Mouse (Mus musculus): ENCODE data around the gene Cyb5r3. TPM values are rescaled to one million over a fixed set of nuclear protein-coding genes. Genes with fewer than 3 reads are reported as not detected.

The Cyb5r3 gene
- polyA plus RNA-seq, 1 experiment from 2014 or later, result 127 TPM

- Histone ChIP-seq H3K4me1 (peaks cover 23% of the 10 kb centered on the region), H3K36me3 (peaks cover 62% of the 10 kb centered on the region), H3K9ac (no peak overlapping the region), H3K9me3 (no peaks in the 10 kb centered on the region), H3K4me3 (no peak overlapping the region), H3K27ac (replicated peaks) (no peak overlapping the region), H3K27me3 (replicated peaks) (no peaks in the 10 kb centered on the region), H3K4me2 (no peak overlapping the region)
- ATAC-seq (ENCODE audit: extremely low read depth, insufficient number of reproducible peaks, low FRiP score, low TSS enrichment), result no peak
- 79% methylated on average over 6 of the region's 6 CpGs for WGBS
These were observed 57.3 kb downstream of the Cyb5r3 start for GRCm38 (mm10) chr15:83115071-83115470.

GRCm38 (mm10) chr15:83114106-83114505 is 58.3 kb downstream of the Cyb5r3 start:
- Histone ChIP-seq H3K4me1 (peaks cover 23% of the 10 kb centered on the region), H3K36me3 (peaks cover 57% of the 10 kb centered on the region), H3K27ac (replicated peaks) (no peak overlapping the region), H3K4me3 (no peak overlapping the region), H3K9ac (no peak overlapping the region), H3K9me3 (no peaks in the 10 kb centered on the region), H3K4me2 (no peak overlapping the region), H3K27me3 (replicated peaks) (no peaks in the 10 kb centered on the region)
- 85% methylated on average over 9 of the region's 9 CpGs for WGBS
- no peak for ATAC-seq (ENCODE audit: extremely low read depth, insufficient number of reproducible peaks, low FRiP score, low TSS enrichment)

GRCm38 (mm10) chr15:83112898-83113297 is 59.5 kb downstream of the Cyb5r3 start:
- H3K4me2 ChIP-seq, result peak overlapping the region; percentile 24; the same call in 1 of the 2 replicates
- no peak overlapping the region for H3K4me3 ChIP-seq
- H3K27me3 ChIP-seq (replicated peaks), result no peaks in the 10 kb centered on the region
- peaks cover 48% of the 10 kb centered on the region for H3K36me3 ChIP-seq
- 17% methylated on average over 8 of the region's 11 CpGs for WGBS
- no peak for ATAC-seq (ENCODE audit: extremely low read depth, insufficient number of reproducible peaks, low FRiP score, low TSS enrichment)
- peaks cover 20% of the 10 kb centered on the region for H3K4me1 ChIP-seq
- no peak overlapping the region for H3K27ac ChIP-seq (replicated peaks)
- no peaks in the 10 kb centered on the region for H3K9me3 ChIP-seq
- H3K9ac ChIP-seq, result peak overlapping the region; percentile 67

GRCm38 (mm10) chr15:83111874-83112273 is 60.5 kb downstream of the Cyb5r3 start:
- H3K27ac ChIP-seq (replicated peaks), result no peak overlapping the region
- H3K36me3 ChIP-seq, result peaks cover 45% of the 10 kb centered on the region
- no peaks in the 10 kb centered on the region for H3K9me3 ChIP-seq
- H3K4me2 ChIP-seq, result no peak overlapping the region
- WGBS, result 74% methylated on average over 7 of the region's 7 CpGs
- H3K9ac ChIP-seq, result 0 out of 2 replicates have a peak overlapping the region, but pooled peaks have one; percentile 5
- ATAC-seq (ENCODE audit: extremely low read depth, insufficient number of reproducible peaks, low FRiP score, low TSS enrichment), result no peak
- no peak overlapping the region for H3K4me3 ChIP-seq
- peaks cover 20% of the 10 kb centered on the region for H3K4me1 ChIP-seq
- no peaks in the 10 kb centered on the region for H3K27me3 ChIP-seq (replicated peaks)

GRCm38 (mm10) chr15:83111290-83111689 is 61.1 kb downstream of the Cyb5r3 start:
- Histone ChIP-seq H3K27me3 (replicated peaks) (no peaks in the 10 kb centered on the region), H3K9ac (no peak overlapping the region), H3K4me3 (no peak overlapping the region), H3K9me3 (no peaks in the 10 kb centered on the region), H3K27ac (replicated peaks) (no peak overlapping the region), H3K4me2 (no peak overlapping the region), H3K4me1 (peaks cover 20% of the 10 kb centered on the region), H3K36me3 (peaks cover 41% of the 10 kb centered on the region)
- 52% methylated on average over 6 of the region's 6 CpGs for WGBS
- ATAC-seq (ENCODE audit: extremely low read depth, insufficient number of reproducible peaks, low FRiP score, low TSS enrichment), result no peak

- Histone ChIP-seq H3K4me2 (no peak overlapping the region), H3K4me1 (peaks cover 4% of the 10 kb centered on the region), H3K9ac (no peak overlapping the region), H3K27me3 (replicated peaks) (no peaks in the 10 kb centered on the region), H3K27ac (replicated peaks) (no peak overlapping the region), H3K9me3 (no peaks in the 10 kb centered on the region), H3K4me3 (no peak overlapping the region), H3K36me3 (peaks cover 24% of the 10 kb centered on the region)
- WGBS, result 73% methylated on average over 6 of the region's 6 CpGs
- ATAC-seq (ENCODE audit: extremely low read depth, insufficient number of reproducible peaks, low FRiP score, low TSS enrichment), result no peak
These were observed 64.6 kb downstream of the Cyb5r3 start for GRCm38 (mm10) chr15:83107814-83108213.

GRCm38 (mm10) chr15:83106426-83106825 is 66.0 kb downstream of the Cyb5r3 start:
- H3K36me3 ChIP-seq, result peaks cover 24% of the 10 kb centered on the region
- no peak for ATAC-seq (ENCODE audit: extremely low read depth, insufficient number of reproducible peaks, low FRiP score, low TSS enrichment)
- no peak overlapping the region for H3K4me2 ChIP-seq
- H3K27me3 ChIP-seq (replicated peaks), result no peaks in the 10 kb centered on the region
- 0 out of 2 replicates have a peak, but pooled peaks cover 4% of the 10 kb centered on the region for H3K4me1 ChIP-seq
- no peaks in the 10 kb centered on the region for H3K9me3 ChIP-seq
- H3K9ac ChIP-seq, result no peak overlapping the region
- no peak overlapping the region for H3K27ac ChIP-seq (replicated peaks)
- 79% methylated on average over 6 of the region's 6 CpGs for WGBS
- H3K4me3 ChIP-seq, result no peak overlapping the region

Other genes starting within 250 kb of the Cyb5r3 start
- 4.6 and 4.8 TPM in 2 replicates for gene Tcf20, start 184.7 kb downstream of the Cyb5r3 start, polyA plus RNA-seq (2015; fragmentation: Nextera tagmentation; extraction: Ambion mirVana)
- 2.0 and 2.1 TPM in 2 replicates for gene Nfam1, start 139.3 kb downstream of the Cyb5r3 start, polyA plus RNA-seq (2015; fragmentation: Nextera tagmentation; extraction: Ambion mirVana)
- gene Serhl, start 83.1 kb downstream of the Cyb5r3 start, polyA plus RNA-seq (2015; fragmentation: Nextera tagmentation; extraction: Ambion mirVana), result 61.0 and 62.8 TPM in 2 replicates
- 41.1 and 45.9 TPM in 2 replicates for gene Rrp7a, start 49.8 kb downstream of the Cyb5r3 start, polyA plus RNA-seq (2015; fragmentation: Nextera tagmentation; extraction: Ambion mirVana)
- 73.9 and 74.2 TPM in 2 replicates for gene Poldip3, start 23.2 kb downstream of the Cyb5r3 start, polyA plus RNA-seq (2015; fragmentation: Nextera tagmentation; extraction: Ambion mirVana)
- gene A4galt, start 79.2 kb upstream of the Cyb5r3 start, polyA plus RNA-seq (2015; fragmentation: Nextera tagmentation; extraction: Ambion mirVana), result 0.42 and 0.47 TPM in 2 replicates
- 27.8 and 28.5 TPM in 2 replicates for gene Arfgap3, start 177.7 kb upstream of the Cyb5r3 start, polyA plus RNA-seq (2015; fragmentation: Nextera tagmentation; extraction: Ambion mirVana)

Measured in heart, embryonic 13.5 days (tissue).